Mouse (Mus musculus) megakaryocyte, embryonic 14.5 days (primary cell): ENCODE data around the gene Rnf114.

Experiments used
- FLI1 ChIP-seq: IDR thresholded peaks from 2 replicates; pipeline ENCODE4 v1.6.1; 2012; ENCODE audit warnings: low read length, inconsistent platforms, mixed read lengths
- GATA1 ChIP-seq: IDR thresholded peaks from 3 replicates; pipeline ENCODE4 v1.6.1; 2012; ENCODE audit warnings: mixed read lengths, low read length, inconsistent platforms, borderline replicate concordance

DNA sequence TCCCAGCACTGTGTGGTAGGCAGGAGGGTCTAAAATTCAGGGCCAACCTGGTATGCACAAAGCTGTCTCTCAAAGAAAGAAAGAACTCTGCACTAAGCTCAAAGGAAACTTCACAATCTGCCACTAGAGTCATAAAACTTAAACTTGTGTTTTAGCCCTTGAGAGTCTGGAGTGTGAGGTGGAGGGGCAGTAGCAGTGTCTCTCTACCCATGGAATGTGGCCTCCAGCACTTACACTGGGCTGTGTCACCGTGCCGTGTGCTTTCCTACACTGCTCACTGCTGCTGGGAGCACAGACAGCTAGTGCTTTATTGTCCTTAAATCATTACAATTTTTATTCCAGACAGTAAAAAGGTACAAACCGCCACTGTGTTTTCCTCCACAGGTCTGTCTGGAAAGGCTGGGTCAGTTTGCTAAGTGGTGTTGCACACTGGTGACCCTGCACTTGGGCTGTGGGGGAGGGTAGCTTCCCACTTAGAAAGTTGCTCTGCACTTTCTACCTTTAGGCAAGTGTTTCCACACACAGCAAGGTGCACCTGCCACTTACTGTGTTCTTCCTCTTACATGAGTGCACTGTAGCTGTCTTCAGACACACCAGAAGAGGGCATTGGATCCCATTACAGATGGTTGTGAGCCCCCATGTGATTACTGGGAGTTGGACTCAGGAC is 15.4 kb downstream of the Rnf114 start:
- TF ChIP-seq GATA1 (no peak), FLI1 (no peak)
